Mouse (Mus musculus) ovary, postnatal 10 days (tissue): ENCODE measurements around the gene Krtap1-4.

ENCODE experiments used
- DNase-seq: peaks from one replicate; pipeline ENCODE4 v3.0.0; 2022; ENCODE audit warnings: low spot score

The Krtap1-4 gene

DNA sequence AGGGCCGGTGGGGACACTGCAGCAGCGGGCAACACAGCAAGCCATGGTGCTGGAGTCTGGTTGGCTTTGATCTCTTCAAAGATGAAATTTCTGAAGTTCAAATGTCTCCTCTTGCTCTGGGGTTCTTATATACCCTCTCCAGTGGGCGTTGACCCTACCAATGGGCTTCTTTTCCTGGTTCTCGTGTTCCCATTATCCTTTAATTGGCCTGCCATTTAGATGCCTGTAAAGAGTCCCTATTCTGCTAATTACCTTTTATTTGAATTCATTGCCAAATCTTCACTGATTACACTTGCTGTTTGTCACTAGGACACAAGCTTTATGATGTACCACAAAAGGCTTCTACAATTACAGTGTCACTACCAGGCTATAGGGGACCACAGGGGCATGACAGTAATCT is 32.7 kb downstream of the Krtap1-4 start, which contains the start of gene Krtap3-3:
TSS of gene Krtap3-3 (minus strand) at position 101 of the 400 bp plus-strand sequence.
- DNase-seq, result no peak

DNA sequence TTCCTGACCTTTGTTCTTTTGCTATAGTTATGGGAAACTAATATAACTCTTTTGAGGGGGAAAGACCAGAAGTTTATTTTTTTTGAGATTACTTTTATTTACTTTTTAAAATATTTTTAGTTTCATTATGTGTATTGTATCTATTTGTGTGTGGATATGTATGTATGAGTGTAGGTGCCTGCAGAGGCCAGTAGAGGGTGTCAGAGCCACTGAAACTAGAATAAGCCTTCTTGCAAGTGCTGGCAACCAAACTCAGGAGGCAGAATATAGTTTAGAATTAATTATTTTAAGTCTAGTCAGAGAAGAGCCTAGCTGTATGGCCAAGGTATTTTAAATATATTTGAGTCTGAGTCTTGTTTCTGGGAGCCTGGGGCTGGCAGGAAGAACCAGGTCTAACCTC is 35.6 kb downstream of the Krtap1-4 start:
- no peak for DNase-seq

DNA sequence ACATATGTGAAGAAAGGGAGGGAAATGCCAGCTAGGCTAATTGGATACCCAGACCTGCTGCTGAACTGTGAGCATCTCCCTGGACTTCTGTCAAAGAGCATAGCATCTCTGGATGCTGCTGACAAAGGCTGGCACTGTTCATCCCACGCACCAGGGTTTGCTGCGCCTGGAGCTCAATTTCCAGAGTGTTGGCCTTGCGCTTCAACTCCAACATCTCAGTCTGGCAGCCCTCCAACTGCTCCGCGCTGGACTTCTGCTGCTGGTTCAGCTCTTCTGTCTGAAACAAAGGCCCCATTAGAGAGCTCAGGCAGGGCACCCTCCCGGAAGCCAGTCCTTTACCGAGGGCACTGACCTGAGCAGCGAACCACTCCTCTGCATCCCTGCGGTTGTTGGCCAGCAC is 43.7 kb downstream of the Krtap1-4 start:
- DNase-seq, result peak; percentile 13
